Mouse (Mus musculus) urinary bladder, adult 2 months (tissue): ENCODE measurements around the gene Trp53rka. TPM values are rescaled to one million over a fixed set of nuclear protein-coding genes. Genes with fewer than 3 reads are reported as not detected.
"Not testable (repeated sequence)": the region's sequence is repeated elsewhere in the genome, so short reads cannot be mapped to it uniquely, and the experiment has no call there.

Experiments used
- DNase-seq: peaks from one replicate; pipeline ENCODE4 v3.0.0; 2022; ENCODE audit warnings: low spot score
- polyA plus RNA-seq: library from polyadenylated mRNA; depleted of rRNA; stranded (reverse); fragments of >200 nt; gene quantifications from 2 replicates; pipeline ENCODE4 v1.2.3, GENCODE M21; 2012; rRNA removed

Gene Trp53rka
- polyA plus RNA-seq = 17.6 and 19.6 TPM in 2 replicates

DNA sequence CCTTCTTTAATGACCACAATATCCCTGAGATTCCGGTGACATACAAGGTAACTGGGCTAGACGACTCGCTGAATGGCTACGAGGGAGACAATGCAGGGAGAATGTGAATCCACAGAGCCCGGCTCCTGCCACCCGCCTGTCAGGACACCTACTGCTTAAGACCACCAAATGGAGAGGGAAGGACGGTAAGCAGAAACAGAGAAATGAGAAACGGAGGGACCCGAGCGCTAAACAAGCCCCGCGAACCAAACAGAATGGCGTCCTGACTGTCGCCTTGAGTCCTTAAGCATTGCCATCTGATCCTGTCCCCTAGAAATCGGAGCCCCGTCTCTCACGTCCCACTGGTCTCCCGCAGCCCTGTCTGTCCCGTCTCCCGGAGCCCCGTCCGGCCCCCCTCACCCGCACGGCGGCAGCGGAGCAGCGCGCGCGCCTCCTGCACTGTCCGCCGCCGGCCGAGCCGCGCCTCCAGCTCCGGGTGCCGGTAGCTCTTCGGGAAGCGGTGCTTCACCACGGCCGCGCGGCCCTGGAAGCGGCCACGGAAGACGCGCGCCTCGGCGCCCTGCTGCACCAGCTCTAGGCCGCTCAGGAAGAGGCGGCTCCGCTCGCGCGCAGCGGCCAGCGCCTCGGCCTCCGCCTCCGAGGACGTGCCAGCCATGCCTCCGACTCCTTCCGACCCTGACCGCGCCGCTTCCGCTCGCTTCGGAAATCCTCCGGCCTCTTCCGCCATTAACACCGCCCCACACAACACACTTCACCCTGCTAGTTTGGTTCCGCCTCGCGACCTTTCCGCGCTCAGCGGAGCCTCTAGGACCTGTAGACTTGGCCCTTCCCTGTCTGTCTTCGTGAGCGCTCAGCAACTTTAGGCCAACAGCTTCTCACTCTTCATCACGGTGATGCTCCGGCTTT, at the start of gene Trp53rka:
Gene Trp53rka (minus strand): TSS at position 677 of the 906 bp plus-strand sequence.
- DNase-seq = peak; percentile 74

DNA sequence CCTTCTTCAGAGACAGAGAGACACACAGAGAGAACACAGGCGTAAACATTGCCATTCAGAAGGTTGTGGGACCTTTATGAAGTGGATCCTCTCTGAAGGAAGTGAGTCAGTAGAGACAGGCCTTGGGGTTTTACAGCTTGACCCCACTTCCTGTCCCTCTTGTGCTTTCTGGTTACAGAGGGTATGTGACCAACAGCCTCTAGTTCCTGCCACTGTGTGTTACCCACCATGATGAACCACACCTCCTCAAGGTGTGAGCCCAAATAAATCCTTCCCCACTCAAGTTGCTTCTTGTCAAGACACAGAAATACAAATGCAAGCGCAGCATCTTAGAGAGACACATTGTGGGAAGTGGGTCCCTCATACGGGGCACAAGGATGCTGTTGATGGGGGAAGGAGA, 47.9 kb upstream of the Trp53rka start:
- DNase-seq = no peak

DNA sequence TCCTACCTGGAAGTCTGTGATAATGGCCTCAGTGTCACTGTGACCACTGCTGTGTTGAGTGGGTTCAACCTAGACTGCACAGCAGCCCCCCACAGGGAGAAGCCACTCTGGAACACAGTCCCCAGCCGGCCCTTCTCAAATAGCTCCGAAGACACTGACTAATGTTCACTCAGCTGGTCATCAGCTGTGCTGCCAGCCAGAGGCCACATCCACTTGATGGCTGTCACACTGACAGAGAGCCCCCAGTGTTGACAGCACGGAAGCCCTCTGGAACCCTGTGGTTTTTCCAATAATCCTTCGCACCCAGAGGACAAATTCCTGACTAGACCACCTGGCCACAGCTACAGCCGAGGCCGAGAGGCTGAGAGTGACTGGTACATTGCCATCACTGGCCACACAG, 40.7 kb upstream of the Trp53rka start:
- no peak for DNase-seq

- peak; percentile 46 for DNase-seq
Measured at GRCm38 (mm10) chr2:165529106-165529505, 36.0 kb upstream of the Trp53rka start.

DNA sequence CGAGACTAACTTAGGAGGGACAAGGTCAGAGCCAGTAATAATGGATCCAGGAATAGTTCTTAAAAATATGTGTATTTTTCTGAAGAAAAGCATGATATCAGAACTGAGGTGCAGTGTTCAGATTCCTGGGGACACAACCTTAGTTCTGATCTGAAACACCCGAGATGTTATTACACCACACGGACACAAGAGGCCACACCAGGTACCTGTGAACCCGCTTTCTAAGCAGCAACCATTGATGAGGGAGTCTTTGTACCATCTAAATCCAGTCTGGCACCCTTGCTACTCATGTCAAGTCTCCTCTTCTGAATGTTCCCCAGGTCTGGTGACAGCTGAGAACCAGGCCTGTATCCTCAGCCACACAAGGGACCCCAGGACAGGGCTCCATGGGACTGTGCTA, 32.5 kb upstream of the Trp53rka start:
- no peak for DNase-seq

GRCm38 (mm10) chr2:165515178-165515728, 22.1 kb upstream of the Trp53rka start:
- DNase-seq = no peak

DNA sequence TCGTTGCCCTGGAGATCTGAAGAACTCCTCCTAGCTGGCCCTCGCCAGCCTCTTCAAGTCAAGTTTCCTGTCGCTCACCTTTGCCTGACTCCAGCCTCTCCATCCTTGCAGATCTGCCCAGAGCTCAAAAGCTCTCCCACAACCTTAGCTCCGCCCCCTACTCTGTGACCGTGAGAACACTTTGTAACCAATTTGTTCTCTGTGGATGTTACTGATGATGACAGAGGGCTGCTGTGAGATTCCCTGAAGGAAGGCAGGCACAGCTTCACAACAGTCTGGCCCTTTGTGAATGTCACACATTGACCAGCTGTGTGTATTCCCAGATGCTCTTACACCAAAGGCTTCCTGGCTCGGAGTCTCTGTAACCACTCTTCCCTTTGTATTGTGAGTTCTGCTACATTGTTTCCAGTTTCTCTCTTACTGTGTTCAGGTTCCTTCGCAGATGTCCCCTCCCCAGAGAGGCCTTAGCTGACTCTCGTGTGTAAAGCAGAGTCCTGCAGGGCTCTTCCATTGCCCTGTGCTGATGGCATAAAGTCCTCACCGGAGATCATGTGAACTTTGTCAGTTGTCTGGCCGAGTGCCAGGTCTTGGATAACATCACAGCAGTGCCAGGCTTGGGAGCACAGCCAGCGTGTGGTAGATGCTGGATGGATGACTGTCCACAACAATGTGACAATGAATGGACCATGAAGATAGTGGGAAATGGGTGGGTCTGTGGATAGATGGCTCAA, 19.9 kb upstream of the Trp53rka start:
- no peak for DNase-seq

DNA sequence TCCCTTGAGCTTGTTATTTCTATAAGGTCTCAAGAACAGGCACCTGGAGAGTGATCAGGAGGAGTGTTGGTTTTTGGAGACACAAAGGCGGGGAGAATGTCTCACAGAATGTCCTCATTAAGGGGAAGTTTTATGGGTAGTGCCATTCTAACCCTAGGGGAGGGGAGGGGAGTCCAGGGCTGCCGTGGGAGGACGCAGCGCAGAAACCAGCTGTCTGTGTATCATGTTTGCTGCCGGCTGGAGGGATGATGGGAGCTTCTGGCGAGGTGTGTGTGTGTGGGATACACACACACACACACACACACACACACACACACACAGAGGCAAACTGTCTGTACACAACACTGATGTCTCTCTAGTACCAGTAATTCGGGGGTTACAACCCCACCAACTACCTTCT, 19.3 kb upstream of the Trp53rka start:
- no peak for DNase-seq

- not testable (repeated sequence) for DNase-seq
Measured at GRCm38 (mm10) chr2:165511530-165511929, 18.4 kb upstream of the Trp53rka start.

DNA sequence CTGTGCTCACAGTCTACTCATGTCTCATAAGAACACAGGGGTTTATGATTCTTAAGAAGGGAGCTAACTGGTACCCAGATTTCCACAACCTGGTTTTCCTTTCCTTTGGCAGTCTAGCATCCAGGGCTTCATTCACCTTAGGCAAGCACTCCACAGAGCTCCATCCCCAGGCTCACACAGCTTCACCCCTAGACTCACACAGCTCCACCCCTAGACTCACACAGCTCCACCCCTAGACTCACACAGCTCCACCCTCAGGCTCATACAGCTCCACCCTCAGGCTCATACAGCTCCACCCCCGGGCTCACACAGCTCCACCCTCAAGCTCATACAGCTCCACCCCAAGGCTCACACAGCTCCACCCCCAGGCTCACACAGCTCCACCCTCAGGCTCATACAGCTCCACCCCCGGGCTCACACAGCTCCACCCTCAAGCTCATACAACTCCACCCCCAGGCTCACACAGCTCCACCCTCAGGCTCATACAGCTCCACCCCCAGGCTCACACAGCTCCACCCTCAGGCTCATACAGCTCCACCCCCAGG, 17.9 kb upstream of the Trp53rka start:
- DNase-seq = not testable (repeated sequence)

- DNase-seq = no peak
Measured at GRCm38 (mm10) chr2:165510466-165510865, 17.3 kb upstream of the Trp53rka start.

- DNase-seq = no peak
Measured at GRCm38 (mm10) chr2:165509686-165510085, 16.6 kb upstream of the Trp53rka start.

DNA sequence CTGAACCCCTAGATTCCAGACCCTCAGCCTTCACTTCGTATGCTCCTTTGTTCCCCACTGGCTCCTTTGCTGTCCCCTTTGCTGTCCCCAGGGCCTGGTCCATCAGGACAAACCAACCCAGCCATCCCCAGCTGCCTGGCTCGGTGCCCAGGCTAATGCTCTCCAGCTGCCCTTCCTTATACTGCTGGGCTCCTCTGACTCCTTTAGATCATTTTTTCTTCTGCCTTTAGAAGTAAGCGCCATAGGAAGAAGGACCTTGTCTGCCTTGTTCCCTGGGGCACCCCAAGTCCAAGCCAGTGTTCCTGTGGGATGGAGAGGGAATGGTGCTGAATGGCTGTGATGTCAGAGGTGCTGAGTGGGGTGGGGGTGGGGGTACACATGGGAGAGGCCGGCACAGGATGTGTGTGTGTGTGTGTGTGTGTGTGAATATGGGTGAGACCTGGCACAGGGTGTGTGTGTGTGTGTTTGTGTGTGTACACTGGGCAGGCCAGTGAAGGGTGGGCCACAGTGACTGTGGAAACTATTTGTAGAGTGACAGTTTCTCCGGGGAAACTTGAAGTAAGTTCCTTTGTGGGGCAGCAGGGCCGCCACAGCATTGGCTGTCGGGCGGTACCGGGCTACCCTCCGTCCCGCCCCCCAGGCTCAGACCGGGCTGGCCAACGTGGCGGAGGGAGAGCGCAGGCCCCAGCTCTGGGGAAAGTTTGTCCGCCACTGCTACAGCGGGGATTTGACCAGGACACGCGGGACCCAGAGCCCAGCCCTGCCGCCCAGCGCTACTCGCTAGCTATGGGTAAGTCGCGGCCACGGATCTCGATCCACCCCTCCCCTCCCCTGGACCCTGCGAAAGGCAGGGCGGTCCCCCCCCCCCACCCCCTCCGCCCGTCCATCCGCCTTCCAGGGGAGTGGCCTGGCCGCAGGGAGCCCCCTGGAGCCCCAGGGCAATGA, 10.4 kb upstream of the Trp53rka start, which contains the start of gene Slc2a10:
Gene Slc2a10 (plus strand): TSS at position 529 of the 945 bp plus-strand sequence.
- DNase-seq = peak; percentile 38

DNA sequence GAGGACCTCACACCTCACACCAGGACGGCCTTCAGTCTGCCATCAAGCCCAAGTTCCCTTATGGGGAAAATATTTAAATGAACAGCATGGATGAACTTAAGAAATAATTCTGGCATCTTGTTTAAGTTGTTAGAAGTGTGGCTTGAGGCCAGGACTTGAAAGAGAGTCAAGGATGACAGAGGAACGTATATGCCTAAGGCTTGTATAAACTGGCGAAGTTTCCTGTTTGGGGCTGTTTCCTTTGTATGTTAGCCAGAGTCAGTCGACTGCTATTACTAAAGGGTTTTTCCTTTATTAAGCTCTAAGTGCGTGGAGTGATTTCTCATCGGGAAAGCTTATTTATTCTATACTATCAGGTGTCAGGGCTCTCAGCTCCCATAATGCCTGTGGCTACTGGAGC, 5.7 kb upstream of the Trp53rka start:
- DNase-seq = no peak

DNA sequence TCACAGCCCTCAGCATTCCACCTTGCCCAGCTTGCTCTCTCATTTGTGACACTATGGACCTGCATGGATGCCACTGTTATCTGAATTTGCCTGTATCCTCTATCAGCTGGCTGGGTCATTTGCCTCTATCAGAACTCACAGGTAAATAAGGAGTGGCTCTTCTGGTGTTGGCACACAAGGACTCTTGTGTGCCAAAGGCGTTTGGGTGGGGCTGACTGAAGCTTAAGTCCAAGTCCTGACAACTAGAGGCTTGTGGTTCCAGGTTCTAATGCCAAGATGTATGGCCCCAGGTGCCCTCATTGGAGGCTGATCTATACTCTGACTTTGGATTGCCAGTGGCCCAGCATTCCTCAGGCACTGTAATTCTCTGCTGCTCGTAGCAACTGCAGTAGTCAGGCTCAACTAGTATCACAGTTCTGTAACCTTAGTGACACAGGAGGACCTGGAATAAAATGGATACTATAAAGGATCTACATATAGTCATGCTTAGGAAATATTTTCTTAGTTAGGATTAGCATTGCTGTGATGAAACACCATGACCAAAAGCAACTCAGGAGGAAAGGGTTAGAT, 4.7 kb upstream of the Trp53rka start:
- no peak for DNase-seq

DNA sequence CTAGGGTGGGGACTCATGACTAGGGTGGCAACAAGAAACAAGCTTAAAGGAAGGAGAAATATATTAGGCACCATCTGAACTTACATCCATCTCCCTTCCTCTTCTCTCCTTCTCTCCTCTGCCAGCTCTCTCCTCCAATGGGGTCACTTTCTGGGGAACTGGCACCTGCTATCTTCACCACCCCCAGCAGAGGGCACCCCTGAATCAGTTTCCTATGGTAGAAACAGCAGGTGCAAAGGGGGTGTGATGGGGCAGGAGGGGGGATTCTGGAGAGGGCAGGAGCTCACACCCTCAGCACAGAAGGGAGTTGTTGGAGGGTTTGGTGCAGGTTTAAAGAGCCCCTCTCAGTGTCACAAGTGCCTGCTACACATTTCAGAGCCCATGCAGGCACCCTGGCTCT, 3.1 kb upstream of the Trp53rka start:
- DNase-seq = no peak

GRCm38 (mm10) chr2:165494495-165494894, 1.4 kb upstream of the Trp53rka start:
- DNase-seq = no peak

DNA sequence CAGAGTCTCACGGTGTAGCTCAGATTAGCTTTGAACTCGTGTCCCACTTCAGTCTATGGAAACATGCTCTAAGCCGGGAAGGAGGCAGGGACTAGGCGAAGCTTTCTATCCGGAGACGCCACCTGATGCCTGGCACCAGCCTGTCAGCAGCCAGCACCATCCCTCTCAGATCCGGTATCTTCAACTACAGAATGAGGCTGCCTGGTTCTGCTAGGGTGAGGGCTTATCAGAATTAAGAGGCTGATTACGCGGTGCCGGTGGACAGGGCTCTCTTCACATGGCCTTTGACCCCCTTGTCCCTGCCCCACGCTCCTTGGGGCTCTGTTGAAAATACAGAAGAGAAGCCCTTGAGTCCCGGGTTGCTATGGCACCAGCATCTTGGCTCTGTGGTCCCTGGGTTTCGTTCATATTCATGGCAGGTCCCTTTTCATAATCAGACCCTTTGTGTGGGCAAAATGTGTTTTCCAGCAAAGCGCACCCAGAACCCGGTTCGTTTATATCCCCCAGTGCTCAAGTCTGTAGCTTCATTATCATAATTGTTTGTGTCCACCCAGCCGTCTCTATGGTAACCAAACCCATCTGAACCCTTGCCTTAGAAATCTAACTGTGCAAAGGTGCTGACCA, 575 bp upstream of the Trp53rka start:
- no peak for DNase-seq

DNA sequence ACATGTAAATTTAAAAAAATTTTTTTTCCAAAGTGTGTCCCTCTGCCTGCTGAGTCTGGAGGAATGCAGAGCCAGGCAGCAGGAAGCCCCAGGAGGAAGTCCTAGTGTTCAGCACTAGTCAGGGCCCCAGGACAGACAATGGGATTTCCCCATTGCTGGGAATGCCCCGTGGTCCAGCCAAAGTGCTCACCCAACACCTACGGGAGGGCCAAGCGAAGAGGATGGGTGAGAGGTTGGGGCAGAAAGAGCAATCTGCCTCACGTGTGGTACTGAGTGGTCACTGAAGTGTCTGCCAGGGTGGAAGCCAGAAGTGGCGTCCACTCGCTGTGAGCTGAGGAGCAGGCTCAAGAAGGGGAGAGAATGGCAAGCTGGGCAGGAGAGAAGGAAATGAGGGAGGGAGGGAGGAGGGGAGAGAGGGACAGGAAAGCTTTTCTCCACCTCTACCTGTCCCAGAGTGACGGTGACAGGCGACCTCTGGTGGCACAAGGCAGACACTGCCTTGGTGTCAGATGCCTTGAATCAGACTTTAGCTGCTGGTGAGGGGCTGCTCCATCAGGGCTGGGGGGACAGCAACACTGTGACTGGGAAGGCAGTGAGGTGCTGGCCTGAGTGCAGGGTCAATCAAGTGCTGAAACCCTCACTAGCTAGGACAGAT, 6.1 kb downstream of the Trp53rka start:
- no peak for DNase-seq

GRCm38 (mm10) chr2:165486401-165486800, 6.7 kb downstream of the Trp53rka start:
- no peak for DNase-seq
